Mouse (Mus musculus) forebrain, embryonic 11.5 days (tissue): ENCODE data around the gene Pik3ap1. TPM values are rescaled to one million over a fixed set of nuclear protein-coding genes. Genes with fewer than 3 reads are reported as not detected.

Source experiments
- polyA plus RNA-seq: library from polyadenylated mRNA; unstranded; fragments of >200 nt; fragmentation: Nextera tagmentation; extraction: Ambion mirVana; gene quantifications from 2 replicates; pipeline ENCODE4 v1.2.1, GENCODE M21; 2014

Gene Pik3ap1
- polyA plus RNA-seq, 1 experiment from 2014 or later: 3.3 TPM

Other genes starting within 250 kb of the Pik3ap1 start
- gene Tll2, start 178.3 kb downstream of the Pik3ap1 start, polyA plus RNA-seq: 0.95 and 1.1 TPM in 2 replicates
- gene Tm9sf3, start 121.1 kb downstream of the Pik3ap1 start, polyA plus RNA-seq: 130 and 131 TPM in 2 replicates
- gene Lcor, start 97.5 kb upstream of the Pik3ap1 start, polyA plus RNA-seq: 28.2 and 30.3 TPM in 2 replicates
- gene Gm340, start 197.3 kb upstream of the Pik3ap1 start, polyA plus RNA-seq: 4.8 and 5.3 TPM in 2 replicates